Mouse (Mus musculus) erythroid progenitor cell, adult 5-6 weeks (primary cell): Measurements from ENCODE around the gene Nktr. TPM values are rescaled to one million over a fixed set of nuclear protein-coding genes. Genes with fewer than 3 reads are reported as not detected.

Experiments used
- ATAC-seq: replicated peaks from 2 replicates; pipeline ENCODE4 v1.8.0; 2016; ENCODE audit warnings: moderate number of reproducible peaks, mild to moderate bottlenecking, moderate TSS enrichment, inconsistent platforms; ENCODE audit not compliant: poor library complexity, low FRiP score, severe bottlenecking
- total RNA-seq, 2 experiments: library from RNA; stranded (forward) in 1 of 2; stranded (reverse) in 1 of 2; fragments of 150-400 nt in 1 of 2; fragments of 186-747, 209-891 nt in 1 of 2; gene quantifications; 2 replicates each; pipeline versions ENCODE4 v1.2.3 to v1.2.4; 2015 to 2017; ENCODE audit warnings: low replicate concordance in 2 of 2

Gene Nktr
- total RNA-seq, 2 experiments from 2014 or later, result 225 to 322 TPM

DNA sequence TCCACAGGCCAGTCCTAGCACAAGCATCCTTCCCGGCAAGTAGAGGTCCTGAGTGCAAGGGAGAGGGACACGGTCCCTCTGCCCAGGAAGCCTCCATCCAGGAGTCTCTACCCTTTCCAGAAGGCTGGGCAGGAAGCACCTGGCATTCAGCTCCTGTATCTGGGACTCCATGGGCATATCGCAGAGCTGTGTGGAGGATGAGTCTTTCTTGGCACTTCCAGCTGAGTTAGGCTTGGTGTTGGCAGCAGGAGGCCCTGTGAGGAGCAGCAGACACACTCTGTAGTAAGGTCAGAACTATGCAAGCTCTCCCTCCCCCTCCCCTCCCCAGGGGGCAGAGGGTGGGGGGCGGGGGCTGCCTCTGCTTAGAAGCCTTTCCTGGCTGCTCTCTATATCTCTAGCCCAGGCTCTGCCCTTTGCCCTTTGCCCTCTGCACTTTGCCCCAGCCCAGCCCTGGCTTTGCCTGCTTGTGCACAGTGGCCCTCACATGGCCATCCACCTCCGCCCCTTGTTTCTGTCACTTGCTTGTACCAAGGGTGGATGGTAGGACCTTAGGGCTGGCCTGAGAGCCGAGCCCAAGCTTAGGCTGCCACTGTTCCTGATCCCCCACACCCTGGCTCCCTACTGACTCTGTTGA lies 80.0 kb downstream of the Nktr start:
- ATAC-seq, result no peak

DNA sequence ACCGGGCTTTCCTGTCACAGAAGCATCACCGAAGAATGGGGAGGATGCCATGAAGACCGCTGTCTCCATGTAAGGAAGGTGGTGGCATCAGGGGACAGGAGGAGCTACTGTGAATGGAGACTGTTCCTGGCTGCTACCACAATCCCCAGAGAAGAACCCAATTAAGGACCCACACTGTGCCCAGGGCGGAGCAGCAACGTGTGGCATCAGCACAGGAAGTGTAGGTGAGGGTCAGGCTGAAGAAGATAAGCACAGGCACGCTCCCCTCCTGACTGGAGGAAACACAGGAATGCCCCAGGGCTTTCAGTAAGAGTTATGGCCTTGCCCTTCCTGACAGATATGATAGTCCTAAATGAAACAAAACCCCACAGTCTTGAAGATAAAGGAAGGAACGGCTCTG lies 83.8 kb downstream of the Nktr start:
- no peak for ATAC-seq

Other genes with a start within 250 kb of the Nktr start
- not detected in 2 replicates for gene Cck, start 223.5 kb upstream of the Nktr start, total RNA-seq (2015; ENCODE audit: low replicate concordance)
- not detected in 2 replicates for gene Cck, start 223.5 kb upstream of the Nktr start, total RNA-seq (2017; ENCODE audit: low replicate concordance)
- gene Lyzl4, start 77.1 kb upstream of the Nktr start, total RNA-seq (2015; ENCODE audit: low replicate concordance), result not detected in 2 replicates
- gene Lyzl4, start 77.1 kb upstream of the Nktr start, total RNA-seq (2017; ENCODE audit: low replicate concordance), result not detected in 2 replicates
- 0.36 TPM in 1 of 2 replicates, not detected in the other for gene Vipr1, start 76.5 kb upstream of the Nktr start, total RNA-seq (2015; ENCODE audit: low replicate concordance)
- 0.64 TPM in 1 of 2 replicates, not detected in the other for gene Vipr1, start 76.5 kb upstream of the Nktr start, total RNA-seq (2017; ENCODE audit: low replicate concordance)
- 4.3 and 5.9 TPM in 2 replicates for gene Sec22c, start 13.7 kb upstream of the Nktr start, total RNA-seq (2015; ENCODE audit: low replicate concordance)
- gene Sec22c, start 13.7 kb upstream of the Nktr start, total RNA-seq (2017; ENCODE audit: low replicate concordance), result 2.6 and 4.8 TPM in 2 replicates
- 8.8 and 47.2 TPM in 2 replicates for gene Ss18l2, start 8.8 kb upstream of the Nktr start, total RNA-seq (2015; ENCODE audit: low replicate concordance)
- gene Ss18l2, start 8.8 kb upstream of the Nktr start, total RNA-seq (2017; ENCODE audit: low replicate concordance), result 17.2 and 52.3 TPM in 2 replicates
- gene Zfp651, start 40.2 kb downstream of the Nktr start, total RNA-seq (2015; ENCODE audit: low replicate concordance), result 1.1 TPM in 1 of 2 replicates, not detected in the other
- gene Zfp651, start 40.2 kb downstream of the Nktr start, total RNA-seq (2017; ENCODE audit: low replicate concordance), result 0.77 TPM in 1 of 2 replicates, not detected in the other
- gene Klhl40, start 58.4 kb downstream of the Nktr start, total RNA-seq (2015; ENCODE audit: low replicate concordance), result not detected in 2 replicates
- not detected in 2 replicates for gene Klhl40, start 58.4 kb downstream of the Nktr start, total RNA-seq (2017; ENCODE audit: low replicate concordance)
- not detected in 2 replicates for gene Hhatl, start 73.3 kb downstream of the Nktr start, total RNA-seq (2015; ENCODE audit: low replicate concordance)
- not detected in 2 replicates for gene Hhatl, start 73.3 kb downstream of the Nktr start, total RNA-seq (2017; ENCODE audit: low replicate concordance)
- not detected in 2 replicates for gene Ccdc13, start 120.3 kb downstream of the Nktr start, total RNA-seq (2015; ENCODE audit: low replicate concordance)
- gene Ccdc13, start 120.3 kb downstream of the Nktr start, total RNA-seq (2017; ENCODE audit: low replicate concordance), result not detected in 2 replicates
- gene Higd1a, start 139.2 kb downstream of the Nktr start, total RNA-seq (2015; ENCODE audit: low replicate concordance), result 23.4 and 24.3 TPM in 2 replicates
- gene Higd1a, start 139.2 kb downstream of the Nktr start, total RNA-seq (2017; ENCODE audit: low replicate concordance), result 11.7 and 19.4 TPM in 2 replicates
- not detected in 2 replicates for gene Ackr2, start 179.2 kb downstream of the Nktr start, total RNA-seq (2015; ENCODE audit: low replicate concordance)
- gene Ackr2, start 179.2 kb downstream of the Nktr start, total RNA-seq (2017; ENCODE audit: low replicate concordance), result not detected in 2 replicates
- not detected in 2 replicates for gene Cyp8b1, start 197.1 kb downstream of the Nktr start, total RNA-seq (2015; ENCODE audit: low replicate concordance)
- not detected in 2 replicates for gene Cyp8b1, start 197.1 kb downstream of the Nktr start, total RNA-seq (2017; ENCODE audit: low replicate concordance)
- gene Fam198a, start 231.8 kb downstream of the Nktr start, total RNA-seq (2015; ENCODE audit: low replicate concordance), result not detected in 2 replicates
- not detected in 2 replicates for gene Fam198a, start 231.8 kb downstream of the Nktr start, total RNA-seq (2017; ENCODE audit: low replicate concordance)